Mouse (Mus musculus) liver, embryonic 14.5 days (tissue): ENCODE measurements around the gene Itpr1.

Source experiments
- CTCF ChIP-seq: IDR thresholded peaks from 2 replicates; pipeline ENCODE4 v1.5.1; 2016; ENCODE audit warnings: antibody characterized with exemption, low read depth, control low read depth
- EP300 ChIP-seq: IDR thresholded peaks from 2 replicates; pipeline ENCODE4 v1.6.1; 2016; ENCODE audit warnings: antibody characterized with exemption, low read depth

DNA sequence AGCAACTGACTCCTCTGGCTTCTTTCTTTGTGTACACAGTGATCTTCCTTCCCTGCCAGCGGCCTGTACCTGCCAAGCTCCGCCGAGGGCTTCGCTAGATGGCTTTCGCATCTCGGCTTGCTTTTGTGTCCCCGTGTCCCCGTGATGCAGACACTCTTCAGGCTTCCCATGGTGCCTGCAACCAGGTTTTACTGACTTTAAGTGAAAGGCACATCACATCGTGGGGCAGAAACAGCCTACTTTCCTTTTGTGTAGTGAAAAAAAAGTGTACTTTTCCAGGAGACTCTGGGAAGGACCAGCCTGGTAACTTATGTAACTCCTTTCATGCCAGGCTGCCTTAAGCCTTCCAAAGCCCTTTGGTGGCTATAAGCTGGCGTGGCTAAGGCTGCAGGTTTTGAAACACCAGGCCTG is 113.9 kb downstream of the Itpr1 start:
- TF ChIP-seq CTCF (no peak), EP300 (no peak)
